Mouse (Mus musculus) CH12.LX (cell line): ENCODE measurements around the gene Prr14.

ENCODE experiments used
- EP300 ChIP-seq: IDR thresholded peaks from 2 replicates; pipeline ENCODE4 v1.6.1; 2011; ENCODE audit warnings: low read length, improper control_type of control experiment
- USF2 ChIP-seq: conservative IDR thresholded peaks from 2 replicates; pipeline ENCODE4 v1.6.1; 2011; ENCODE audit warnings: low read depth, low read length, improper control_type of control experiment

DNA sequence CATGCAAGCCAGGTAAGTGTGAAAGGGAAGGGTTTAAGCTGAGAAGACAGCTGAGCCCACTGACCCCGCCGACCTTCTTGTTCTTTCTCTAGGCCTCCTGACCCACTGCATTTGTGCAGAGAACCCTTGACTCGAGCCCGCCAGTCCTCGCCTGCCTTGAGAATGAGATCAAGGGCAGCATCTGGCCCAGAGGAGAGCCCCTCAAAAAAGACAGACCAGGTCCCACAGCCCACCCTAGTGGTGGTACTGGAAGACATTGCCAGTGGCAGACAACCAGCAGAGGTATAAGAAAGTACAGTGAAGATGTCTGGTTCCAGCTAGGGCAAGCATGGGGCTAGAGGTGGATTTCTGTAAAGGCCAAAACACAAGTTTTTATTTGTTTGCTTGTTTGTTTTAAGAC is 14.3 kb downstream of the Prr14 start:
- TF ChIP-seq USF2 (no peak), EP300 (no peak)
